Mouse (Mus musculus) thymus, adult 2 months (tissue): ENCODE measurements around the gene Ier2. TPM values are rescaled to one million over a fixed set of nuclear protein-coding genes. Genes with fewer than 3 reads are reported as not detected.

Source experiments
- DNase-seq: peaks from one replicate; pipeline ENCODE4 v3.0.0; 2021
- H3K27ac ChIP-seq: fragments of 200-500 bp; 2 replicates; pipeline ENCODE4 v1.5.1; 2012; ENCODE audit warnings: low read length, control low read depth; ENCODE audit not compliant: control insufficient read depth, insufficient read depth
- H3K27me3 ChIP-seq: fragments of 200-500 bp; 2 replicates; pipeline ENCODE4 v1.6.1; 2012; ENCODE audit warnings: mild to moderate bottlenecking, low read length, moderate library complexity, mixed read lengths; ENCODE audit not compliant: control insufficient read depth, insufficient read depth
- H3K36me3 ChIP-seq: fragments of 200-500 bp; 2 replicates; pipeline ENCODE4 v1.6.1; 2012; ENCODE audit warnings: mild to moderate bottlenecking, low read length, moderate library complexity; ENCODE audit not compliant: control insufficient read depth, insufficient read depth
- H3K4me1 ChIP-seq: fragments of 200-500 bp; replicated peaks from 2 replicates; pipeline ENCODE4 v1.6.1; 2012; ENCODE audit warnings: low read length; ENCODE audit not compliant: control insufficient read depth, insufficient read depth
- H3K4me3 ChIP-seq: fragments of 200-500 bp; 2 replicates; pipeline ENCODE4 v1.5.1; 2012; ENCODE audit warnings: mild to moderate bottlenecking, low read length, control low read depth, moderate library complexity; ENCODE audit not compliant: control insufficient read depth, insufficient read depth
- CTCF ChIP-seq: fragments of 200-500 bp; IDR thresholded peaks from 2 replicates; pipeline ENCODE4 v1.5.1; 2012; ENCODE audit warnings: mild to moderate bottlenecking, control low read depth, low read length, moderate library complexity, borderline replicate concordance; ENCODE audit not compliant: control insufficient read depth, poor library complexity, insufficient read depth; ENCODE audit errors: extremely low read depth
- POLR2A ChIP-seq: fragments of 200-500 bp; IDR thresholded peaks from 2 replicates; pipeline ENCODE4 v1.6.1; 2012; ENCODE audit warnings: mild to moderate bottlenecking, low read length, control low read depth, moderate library complexity; ENCODE audit not compliant: control insufficient read depth, poor library complexity, insufficient read depth; ENCODE audit errors: extremely low read depth
- WGBS: fragments of 180-500 bp; shearing (Covaris S2); methylation state at CpG from one replicate; pipeline ENCODE4 v1.1.7; 2018; 5-methylcytosine and 5-hydroxymethylcytosine counted together
- polyA plus RNA-seq: library from polyadenylated mRNA; depleted of rRNA; stranded (reverse); fragments of >200 nt; gene quantifications from 2 replicates; pipeline ENCODE4 v1.2.3, GENCODE M21; 2012

The Ier2 gene
- polyA plus RNA-seq, 1 experiment: 29.2 TPM

- H3K27ac ChIP-seq: no peak overlapping the region; the same call in 1 of the 2 replicates
- peak overlapping the region; percentile 75 for H3K4me3 ChIP-seq
- H3K4me1 ChIP-seq: peaks cover 17% of the 10 kb centered on the region
- no peaks in the 10 kb centered on the region for H3K36me3 ChIP-seq
- TF ChIP-seq CTCF (peak; percentile 95), POLR2A (peak; percentile 91)
- DNase-seq: peak; percentile 91
- H3K27me3 ChIP-seq: no peaks in the 10 kb centered on the region
- WGBS: under 1% methylated on average over 106 of the region's 106 CpGs
These were observed 23.3 kb downstream of the Ier2 start for GRCm38 (mm10) chr8:84639162-84640009.

- TF ChIP-seq POLR2A (no peak), CTCF (no peak)
- DNase-seq: peak; percentile 43
- peaks cover 17% of the 10 kb centered on the region for H3K4me1 ChIP-seq
- peak overlapping the region; percentile 60; the same call in 1 of the 2 replicates for H3K27ac ChIP-seq
- H3K27me3 ChIP-seq: no peaks in the 10 kb centered on the region
- H3K4me3 ChIP-seq: peak overlapping the region; percentile 75
- WGBS: under 1% methylated on average over 50 of the region's 52 CpGs
- no peaks in the 10 kb centered on the region for H3K36me3 ChIP-seq
These were observed 24.0 kb downstream of the Ier2 start for GRCm38 (mm10) chr8:84638555-84639161.

- TF ChIP-seq POLR2A (no peak), CTCF (no peak)
- Histone ChIP-seq H3K4me1 (peaks cover 17% of the 10 kb centered on the region), H3K4me3 (peak overlapping the region; percentile 75), H3K27me3 (no peaks in the 10 kb centered on the region), H3K36me3 (no peaks in the 10 kb centered on the region), H3K27ac (peak overlapping the region; percentile 60)
- DNase-seq: peak; percentile 40
- WGBS: 10% methylated on average over 8 of the region's 8 CpGs
These were observed 24.6 kb downstream of the Ier2 start for GRCm38 (mm10) chr8:84637946-84638554.

- 95% methylated on average over 17 of the region's 17 CpGs for WGBS
- no peaks in the 10 kb centered on the region for H3K36me3 ChIP-seq
- TF ChIP-seq CTCF (no peak), POLR2A (no peak)
- no peaks in the 10 kb centered on the region for H3K27me3 ChIP-seq
- H3K4me3 ChIP-seq: no peak overlapping the region
- H3K27ac ChIP-seq: no peak overlapping the region
- no peak for DNase-seq
- H3K4me1 ChIP-seq: peaks cover 12% of the 10 kb centered on the region
These were observed 26.5 kb downstream of the Ier2 start for GRCm38 (mm10) chr8:84636051-84636691.

DNA sequence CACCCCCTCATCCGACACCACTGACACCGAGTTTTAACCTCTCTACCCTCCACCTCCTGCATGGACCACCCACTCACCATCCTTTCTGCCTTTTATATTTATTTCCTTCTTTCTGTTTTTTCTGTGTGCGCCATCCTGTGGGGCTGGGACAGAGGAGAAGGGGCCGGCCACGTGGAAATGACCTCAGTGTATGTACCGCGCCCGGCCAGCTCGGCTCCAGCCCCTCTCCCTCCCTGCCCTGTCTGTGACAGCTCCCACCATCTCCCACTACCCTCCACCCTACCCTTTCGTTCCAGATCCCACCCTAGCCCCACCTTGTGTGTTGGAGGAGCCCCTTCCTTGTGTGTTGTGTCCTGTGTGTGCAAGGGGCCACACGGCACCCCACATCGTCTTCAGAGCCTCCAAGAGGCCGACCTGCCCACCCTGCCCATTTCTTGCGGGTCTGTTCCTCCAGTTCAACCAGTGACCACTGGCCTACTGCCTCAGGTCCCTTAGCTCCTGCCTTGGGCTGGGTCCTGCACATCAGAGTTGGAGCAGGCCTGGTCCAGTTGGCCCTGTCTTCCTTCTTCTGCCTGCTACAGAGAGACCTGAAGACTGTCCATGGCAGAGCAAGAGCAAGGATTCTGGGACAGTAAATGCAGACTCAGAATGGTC lies 27.1 kb downstream of the Ier2 start:
- Histone ChIP-seq H3K36me3 (no peaks in the 10 kb centered on the region), H3K27ac (no peak overlapping the region), H3K27me3 (no peaks in the 10 kb centered on the region), H3K4me3 (no peak overlapping the region), H3K4me1 (peaks cover 12% of the 10 kb centered on the region)
- WGBS: 96% methylated on average over 14 of the region's 14 CpGs
- TF ChIP-seq CTCF: no peak
- no peak for DNase-seq

DNA sequence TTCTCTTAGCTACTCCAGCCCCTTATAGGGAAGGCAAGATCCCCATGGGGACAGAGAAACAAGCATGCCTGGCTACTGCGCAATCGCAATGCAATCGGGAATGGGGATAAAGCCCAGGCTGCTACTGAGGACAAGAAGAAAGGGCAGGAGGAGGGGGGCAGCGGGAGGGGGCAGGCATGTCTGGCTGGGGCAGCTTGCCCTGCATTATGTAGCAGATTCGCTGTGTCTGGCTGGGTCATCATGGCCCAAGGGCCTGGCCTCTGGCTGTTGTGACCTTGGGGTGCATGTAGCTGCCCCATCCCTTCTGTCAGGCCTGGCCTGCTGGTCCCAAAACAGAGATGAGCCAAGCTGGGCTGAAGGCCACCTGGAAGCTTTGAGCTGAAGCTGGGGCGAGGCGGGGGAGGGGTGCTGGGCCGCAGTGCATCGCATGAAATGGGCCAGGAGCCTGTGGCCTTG lies 27.8 kb downstream of the Ier2 start:
- DNase-seq: no peak
- TF ChIP-seq POLR2A (no peak), CTCF (no peak)
- peaks cover 10% of the 10 kb centered on the region for H3K4me1 ChIP-seq
- 97% methylated on average over 9 of the region's 9 CpGs for WGBS
- no peaks in the 10 kb centered on the region for H3K27me3 ChIP-seq
- H3K4me3 ChIP-seq: no peak overlapping the region
- no peaks in the 10 kb centered on the region for H3K36me3 ChIP-seq
- H3K27ac ChIP-seq: no peak overlapping the region
